Mouse (Mus musculus): ENCODE results near the gene C3ar1. TPM values are rescaled to one million over a fixed set of nuclear protein-coding genes. Genes with fewer than 3 reads are reported as not detected.

Gene C3ar1
- polyA plus RNA-seq (2014; fragmentation: Nextera tagmentation; extraction: Ambion mirVana): 1.4 and 1.5 TPM in 2 replicates

DNA sequence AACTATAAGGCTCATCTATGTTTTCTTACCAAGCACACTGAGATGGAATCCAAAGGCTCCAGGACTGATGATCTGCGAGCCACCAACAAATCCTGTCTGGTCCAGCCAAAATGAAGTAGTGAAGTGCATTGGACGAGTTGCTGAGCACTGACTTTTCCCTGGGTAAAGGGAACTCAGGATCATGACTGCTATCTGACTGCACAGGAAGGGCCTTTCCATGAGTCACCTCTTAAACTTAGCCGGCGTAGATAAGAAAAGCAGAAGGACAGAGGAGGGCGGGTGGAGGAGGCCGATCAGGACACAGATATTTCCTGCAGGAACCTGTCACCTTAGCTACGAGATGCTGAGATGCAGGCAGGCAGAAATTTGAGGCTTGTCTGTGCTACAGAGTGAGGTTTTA, at the start of gene C3ar1:
Gene C3ar1 (minus strand): TSS at position 207 of the 400 bp plus-strand sequence.
- H3K4me1 ChIP-seq (ENCODE audit: control insufficient read depth, insufficient read depth, low read length): peaks cover 7% of the 10 kb centered on the region; the same call in 1 of the 2 replicates
- no peak within 1 kb of the TSS for H3K4me3 ChIP-seq (ENCODE audit: low read depth, low read length)
- 22% methylated on average over 7 of the region's 7 CpGs for WGBS (ENCODE audit: insufficient replicate concordance)
- H3K27ac ChIP-seq (ENCODE audit: low read depth, low read length): 0 out of 2 replicates have a peak within 1 kb of the TSS, but pooled peaks have one; percentile 15
- no peaks in the 10 kb centered on the region for H3K27me3 ChIP-seq (ENCODE audit: control insufficient read depth, insufficient read depth, low read length)
- peak within 1 kb of the TSS; percentile 11 for H3K4me2 ChIP-seq
- H3K36me3 ChIP-seq (ENCODE audit: control insufficient read depth, insufficient read depth, low read length): no peaks in the 10 kb centered on the region
- peak; percentile 71 for ATAC-seq (replicated peaks; ENCODE audit: insufficient number of reproducible peaks, low FRiP score, low TSS enrichment)
- no peaks in the 10 kb centered on the region for H3K9me3 ChIP-seq (replicated peaks; ENCODE audit: control insufficient read depth, low read length)
- H3K9ac ChIP-seq (ENCODE audit: low read depth, low read length): no peak within 1 kb of the TSS

DNA sequence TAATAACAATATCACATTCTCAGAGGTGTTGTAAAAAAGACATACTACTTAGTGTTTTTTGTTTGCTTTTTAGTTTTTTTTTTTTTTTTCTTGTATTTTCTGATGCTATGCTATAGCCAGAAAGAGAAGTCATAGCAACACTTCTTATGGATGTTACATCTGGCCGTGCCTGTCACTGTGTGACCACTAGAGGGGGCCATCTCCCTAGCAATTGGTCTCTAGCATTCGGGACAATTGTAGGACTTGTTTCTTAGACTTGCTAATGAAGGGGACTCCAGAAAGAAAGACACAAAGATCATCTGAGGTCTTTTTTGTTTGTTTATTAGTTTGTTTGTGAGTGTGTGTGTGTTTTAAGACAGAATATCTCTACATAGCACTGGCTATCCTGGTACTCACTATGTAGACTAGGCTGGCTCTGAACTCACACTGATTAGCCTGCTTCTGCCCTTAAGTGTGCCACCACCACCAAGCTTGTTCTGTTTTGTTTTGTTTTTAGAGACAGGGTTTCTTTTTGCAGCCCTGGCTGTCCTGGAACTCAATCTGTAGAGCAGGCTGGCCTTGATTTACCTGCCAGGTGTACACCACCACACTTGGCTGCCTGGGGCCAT, 36.6 kb upstream of the C3ar1 start:
- 16% methylated on average over 2 of the region's 2 CpGs for WGBS (ENCODE audit: insufficient replicate concordance)
- Histone ChIP-seq H3K4me3 (ENCODE audit: low read depth, low read length) (no peak overlapping the region), H3K9me3 (replicated peaks; ENCODE audit: control insufficient read depth, low read length) (no peaks in the 10 kb centered on the region), H3K27ac (ENCODE audit: low read depth, low read length) (no peak overlapping the region), H3K36me3 (ENCODE audit: control insufficient read depth, insufficient read depth, low read length) (peaks cover 8% of the 10 kb centered on the region), H3K27me3 (ENCODE audit: control insufficient read depth, insufficient read depth, low read length) (no peaks in the 10 kb centered on the region), H3K4me1 (ENCODE audit: control insufficient read depth, insufficient read depth, low read length) (no peaks in the 10 kb centered on the region), H3K9ac (ENCODE audit: low read depth, low read length) (no peak overlapping the region), H3K4me2 (no peak overlapping the region)
- no peak for ATAC-seq (replicated peaks; ENCODE audit: insufficient number of reproducible peaks, low FRiP score, low TSS enrichment)

DNA sequence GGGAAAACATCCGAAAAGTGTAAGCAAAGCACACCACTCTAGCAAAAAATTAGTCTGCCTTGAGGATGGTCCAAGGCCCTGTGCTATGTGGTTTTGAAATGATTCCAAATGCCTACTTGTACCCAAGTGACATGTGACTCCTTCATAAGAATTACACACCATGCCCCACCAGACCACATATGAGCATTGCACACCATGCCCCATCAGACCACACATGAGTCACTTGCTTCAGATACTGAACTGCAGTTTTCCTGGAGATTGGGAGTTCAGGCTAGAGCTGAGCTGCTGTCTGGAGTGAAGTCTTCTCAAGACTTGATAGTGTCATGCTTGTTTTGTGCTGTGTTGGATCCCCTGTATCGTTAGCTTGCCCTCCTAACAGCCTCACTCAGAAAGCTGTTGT, 33.6 kb upstream of the C3ar1 start:
- Histone ChIP-seq H3K4me1 (ENCODE audit: control insufficient read depth, insufficient read depth, low read length) (no peaks in the 10 kb centered on the region), H3K36me3 (ENCODE audit: control insufficient read depth, insufficient read depth, low read length) (peaks cover 24% of the 10 kb centered on the region)
- WGBS (ENCODE audit: insufficient replicate concordance): 96% methylated on average over 2 of the region's 2 CpGs

DNA sequence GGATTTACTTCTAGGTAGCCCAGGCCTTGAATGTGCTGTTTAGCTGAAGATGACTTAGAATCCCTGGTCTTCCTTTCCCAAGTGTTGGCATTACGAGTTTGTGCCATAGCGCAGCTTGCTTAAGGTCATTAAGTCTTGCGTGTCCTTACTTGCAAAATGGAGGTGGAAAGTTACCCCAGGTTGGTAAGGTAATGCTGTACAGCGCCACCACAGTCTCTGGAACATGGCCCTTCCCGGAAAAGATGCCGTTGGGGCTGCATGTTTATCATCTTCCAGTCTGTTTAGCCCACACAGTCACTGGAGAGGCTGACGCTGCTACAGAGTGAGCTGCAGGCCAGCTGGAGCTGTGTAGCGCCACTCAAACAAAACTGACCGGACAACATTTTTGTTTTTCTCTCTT, 27.6 kb upstream of the C3ar1 start:
- Histone ChIP-seq H3K4me3 (ENCODE audit: low read depth, low read length) (no peak overlapping the region), H3K27ac (ENCODE audit: low read depth, low read length) (no peak overlapping the region), H3K9me3 (replicated peaks; ENCODE audit: control insufficient read depth, low read length) (no peaks in the 10 kb centered on the region), H3K27me3 (ENCODE audit: control insufficient read depth, insufficient read depth, low read length) (no peaks in the 10 kb centered on the region), H3K4me2 (no peak overlapping the region), H3K36me3 (ENCODE audit: control insufficient read depth, insufficient read depth, low read length) (peaks cover 50% of the 10 kb centered on the region), H3K9ac (ENCODE audit: low read depth, low read length) (no peak overlapping the region), H3K4me1 (ENCODE audit: control insufficient read depth, insufficient read depth, low read length) (no peaks in the 10 kb centered on the region)
- 94% methylated on average over 9 of the region's 9 CpGs for WGBS (ENCODE audit: insufficient replicate concordance)
- no peak for ATAC-seq (replicated peaks; ENCODE audit: insufficient number of reproducible peaks, low FRiP score, low TSS enrichment)

More for the DNA sequence above, 33.6 kb upstream of the C3ar1 start:
- H3K9me3 ChIP-seq (replicated peaks; ENCODE audit: control insufficient read depth, low read length): no peaks in the 10 kb centered on the region
- H3K4me3 ChIP-seq (ENCODE audit: low read depth, low read length): no peak overlapping the region
- H3K9ac ChIP-seq (ENCODE audit: low read depth, low read length): no peak overlapping the region
- no peak overlapping the region for H3K4me2 ChIP-seq
- H3K27me3 ChIP-seq (ENCODE audit: control insufficient read depth, insufficient read depth, low read length): no peaks in the 10 kb centered on the region
- no peak overlapping the region for H3K27ac ChIP-seq (ENCODE audit: low read depth, low read length)
- no peak for ATAC-seq (replicated peaks; ENCODE audit: insufficient number of reproducible peaks, low FRiP score, low TSS enrichment)

DNA sequence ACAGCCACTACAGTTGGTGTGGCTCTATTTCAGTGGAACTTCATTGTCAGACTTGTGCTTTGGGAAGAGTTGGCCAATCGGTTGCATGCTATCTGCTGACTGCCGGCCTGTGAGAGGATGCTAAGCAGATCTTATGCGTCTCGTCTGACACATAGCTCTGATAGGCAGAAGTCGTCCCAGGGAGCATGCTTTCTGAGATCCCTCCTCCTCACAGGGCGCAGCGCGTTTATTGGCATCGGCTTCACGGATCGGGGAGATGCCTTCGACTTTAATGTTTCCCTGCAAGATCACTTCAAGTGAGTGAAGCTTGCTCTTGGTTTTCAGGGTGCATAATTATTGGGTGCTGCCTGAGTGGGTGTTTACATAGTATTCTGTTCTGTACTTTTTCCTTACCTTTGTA, 25.3 kb upstream of the C3ar1 start:
- no peak overlapping the region for H3K4me2 ChIP-seq
- no peak for ATAC-seq (replicated peaks; ENCODE audit: insufficient number of reproducible peaks, low FRiP score, low TSS enrichment)
- H3K36me3 ChIP-seq (ENCODE audit: control insufficient read depth, insufficient read depth, low read length): peaks cover 30% of the 10 kb centered on the region
- no peaks in the 10 kb centered on the region for H3K27me3 ChIP-seq (ENCODE audit: control insufficient read depth, insufficient read depth, low read length)
- no peaks in the 10 kb centered on the region for H3K9me3 ChIP-seq (replicated peaks; ENCODE audit: control insufficient read depth, low read length)
- no peaks in the 10 kb centered on the region for H3K4me1 ChIP-seq (ENCODE audit: control insufficient read depth, insufficient read depth, low read length)
- WGBS (ENCODE audit: insufficient replicate concordance): 82% methylated on average over 12 of the region's 12 CpGs
- no peak overlapping the region for H3K27ac ChIP-seq (ENCODE audit: low read depth, low read length)
- no peak overlapping the region for H3K9ac ChIP-seq (ENCODE audit: low read depth, low read length)
- no peak overlapping the region for H3K4me3 ChIP-seq (ENCODE audit: low read depth, low read length)

DNA sequence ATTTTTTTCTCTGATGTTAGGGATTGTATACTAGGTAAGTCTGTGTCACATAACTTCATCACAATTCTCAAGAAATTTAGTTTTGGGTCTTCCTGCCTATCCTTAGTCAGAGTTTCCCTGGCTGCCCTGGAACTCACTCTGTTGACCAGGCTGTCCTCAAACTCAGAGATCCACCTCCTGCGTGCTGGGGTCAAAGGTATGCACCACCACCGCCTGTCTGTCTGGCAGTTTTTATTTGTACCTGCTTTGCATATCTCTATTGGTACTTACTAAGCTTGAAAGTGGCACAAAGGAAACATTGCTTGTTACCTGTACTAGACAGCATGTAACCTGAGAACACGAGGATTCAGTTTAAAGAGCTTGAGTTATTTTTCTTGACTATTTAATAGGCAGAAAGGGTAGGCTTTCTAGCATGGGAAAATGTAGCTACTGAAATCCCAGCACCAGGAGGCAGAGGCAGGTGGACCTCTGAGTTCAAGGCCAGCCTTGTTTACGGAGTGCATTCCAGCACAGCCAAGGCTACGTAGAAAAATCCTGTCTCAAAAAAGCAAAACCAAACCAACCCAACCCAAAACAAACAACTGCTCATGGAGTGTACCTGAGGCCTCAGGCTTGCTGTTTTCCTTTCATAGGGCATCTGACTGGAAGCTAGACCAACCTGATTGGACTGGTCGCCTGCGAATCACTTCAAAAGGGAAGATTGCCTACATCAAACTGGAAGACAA, 24.0 kb upstream of the C3ar1 start:
- no peak overlapping the region for H3K9ac ChIP-seq (ENCODE audit: low read depth, low read length)
- 89% methylated on average over 7 of the region's 7 CpGs for WGBS (ENCODE audit: insufficient replicate concordance)

DNA sequence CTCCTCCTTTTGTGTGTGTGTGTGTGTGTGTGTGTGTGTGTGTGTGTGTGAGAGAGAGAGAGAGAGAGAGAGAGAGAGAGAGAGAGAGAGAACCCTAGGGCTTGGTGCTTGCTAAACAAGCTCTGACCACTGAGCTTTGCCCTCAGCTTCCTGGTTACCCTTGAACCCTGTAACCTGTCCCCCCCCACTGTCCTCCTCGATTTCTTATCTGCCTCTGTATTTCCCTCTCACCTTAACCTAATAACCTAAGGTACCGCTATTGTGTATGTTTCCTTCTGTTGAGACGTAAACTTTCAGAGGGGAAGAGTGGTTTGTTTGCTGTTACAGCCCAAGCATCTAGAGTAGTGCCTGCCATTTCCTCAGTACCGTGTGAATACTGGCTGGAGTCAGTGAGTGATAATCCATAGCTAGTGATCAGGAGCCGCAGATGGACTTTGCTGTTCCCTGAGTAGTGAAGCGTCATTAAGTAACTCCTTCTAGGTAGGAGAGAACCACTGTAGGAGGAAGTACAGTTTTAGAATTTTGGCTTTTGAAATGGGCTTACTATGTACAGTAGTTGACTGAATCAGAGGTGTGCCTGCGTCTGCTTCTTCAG, 23.3 kb upstream of the C3ar1 start:
- no peak overlapping the region for H3K4me2 ChIP-seq
- WGBS (ENCODE audit: insufficient replicate concordance): 86% methylated on average over 7 of the region's 7 CpGs
- peaks cover 24% of the 10 kb centered on the region for H3K36me3 ChIP-seq (ENCODE audit: control insufficient read depth, insufficient read depth, low read length)
- no peak overlapping the region for H3K9ac ChIP-seq (ENCODE audit: low read depth, low read length)
- H3K27ac ChIP-seq (ENCODE audit: low read depth, low read length): no peak overlapping the region
- H3K9me3 ChIP-seq (replicated peaks; ENCODE audit: control insufficient read depth, low read length): no peaks in the 10 kb centered on the region
- H3K27me3 ChIP-seq (ENCODE audit: control insufficient read depth, insufficient read depth, low read length): no peaks in the 10 kb centered on the region
- peaks cover 5% of the 10 kb centered on the region for H3K4me1 ChIP-seq (ENCODE audit: control insufficient read depth, insufficient read depth, low read length)
- no peak for ATAC-seq (replicated peaks; ENCODE audit: insufficient number of reproducible peaks, low FRiP score, low TSS enrichment)
- no peak overlapping the region for H3K4me3 ChIP-seq (ENCODE audit: low read depth, low read length)

More for the DNA sequence above, 24.0 kb upstream of the C3ar1 start:
- no peaks in the 10 kb centered on the region for H3K9me3 ChIP-seq (replicated peaks; ENCODE audit: control insufficient read depth, low read length)
- H3K27me3 ChIP-seq (ENCODE audit: control insufficient read depth, insufficient read depth, low read length): no peaks in the 10 kb centered on the region
- no peak overlapping the region for H3K27ac ChIP-seq (ENCODE audit: low read depth, low read length)
- ATAC-seq (replicated peaks; ENCODE audit: insufficient number of reproducible peaks, low FRiP score, low TSS enrichment): no peak
- peaks cover 27% of the 10 kb centered on the region for H3K36me3 ChIP-seq (ENCODE audit: control insufficient read depth, insufficient read depth, low read length)
- peaks cover 5% of the 10 kb centered on the region for H3K4me1 ChIP-seq (ENCODE audit: control insufficient read depth, insufficient read depth, low read length)
- no peak overlapping the region for H3K4me2 ChIP-seq
- H3K4me3 ChIP-seq (ENCODE audit: low read depth, low read length): no peak overlapping the region

DNA sequence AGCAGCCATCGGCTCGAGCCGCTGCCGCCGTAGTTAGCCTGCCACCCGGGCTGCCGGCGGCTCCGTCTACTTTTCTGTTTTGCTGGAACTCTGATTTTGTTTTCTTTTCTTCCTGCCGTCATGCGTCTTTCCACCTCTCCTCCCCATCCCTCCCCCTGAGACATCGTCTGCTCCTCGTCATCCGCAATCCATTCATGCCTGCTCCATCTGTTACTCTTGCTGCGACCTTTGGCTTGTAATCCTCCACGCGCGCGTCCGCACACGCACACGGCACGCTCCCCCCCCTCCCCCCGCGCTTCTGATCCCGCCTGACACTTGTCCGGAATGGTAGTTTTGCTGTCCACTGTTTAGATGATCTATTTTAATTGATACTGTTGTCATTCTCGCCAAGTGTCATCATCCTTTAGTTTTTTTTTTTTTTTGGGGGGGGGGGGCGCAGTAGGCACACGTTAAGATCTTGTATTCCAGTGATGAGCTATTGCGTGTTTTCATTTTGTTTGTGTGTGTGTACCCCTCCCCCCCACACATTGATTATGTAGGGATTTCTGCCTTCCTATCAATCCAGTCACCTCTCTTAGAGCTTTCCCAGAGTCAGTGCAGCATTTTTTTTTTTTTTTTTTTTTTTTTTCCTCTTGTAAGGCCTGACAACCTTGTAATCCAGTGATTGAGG, 18.9 kb upstream of the C3ar1 start:
- Histone ChIP-seq H3K9ac (ENCODE audit: low read depth, low read length) (peak overlapping the region; percentile 81), H3K36me3 (ENCODE audit: control insufficient read depth, insufficient read depth, low read length) (0 out of 2 replicates have a peak, but pooled peaks cover 2% of the 10 kb centered on the region), H3K9me3 (replicated peaks; ENCODE audit: control insufficient read depth, low read length) (no peaks in the 10 kb centered on the region), H3K4me1 (ENCODE audit: control insufficient read depth, insufficient read depth, low read length) (peaks cover 5% of the 10 kb centered on the region), H3K4me3 (ENCODE audit: low read depth, low read length) (peak overlapping the region; percentile 89), H3K27ac (ENCODE audit: low read depth, low read length) (peak overlapping the region; percentile 78), H3K27me3 (ENCODE audit: control insufficient read depth, insufficient read depth, low read length) (no peaks in the 10 kb centered on the region), H3K4me2 (peak overlapping the region; percentile 74)
- WGBS (ENCODE audit: insufficient replicate concordance): 1% methylated on average over 31 of the region's 31 CpGs
- peak; percentile 67 for ATAC-seq (replicated peaks; ENCODE audit: insufficient number of reproducible peaks, low FRiP score, low TSS enrichment)

Measured in heart, embryonic 11.5 days (tissue).